Mouse (Mus musculus) heart, adult 9 months (tissue): ENCODE measurements around the gene H1f0.

Experiments
- DNase-seq, 2 experiments: peaks; one replicate each; pipeline ENCODE4 v3.0.0; 2022; ENCODE audit warnings: low spot score in 2 of 2

The H1f0 gene

GRCm38 (mm10) chr15:79071117-79072039 is 43.1 kb downstream of the H1f0 start:
- peak; percentile 26 to 41 for DNase-seq

- DNase-seq, result no peak
Observed at GRCm38 (mm10) chr15:79073752-79074151, 45.5 kb downstream of the H1f0 start.

- DNase-seq, result no peak
Observed at GRCm38 (mm10) chr15:79074446-79074845, 46.2 kb downstream of the H1f0 start.

GRCm38 (mm10) chr15:79074913-79075532 is 46.8 kb downstream of the H1f0 start, which contains the start of gene Eif3l:
Gene Eif3l, plus strand, starts transcription at chr15:79075179.
- peak; percentile 86 for DNase-seq

- DNase-seq, result no peak
Observed at GRCm38 (mm10) chr15:79075658-79076365, 47.6 kb downstream of the H1f0 start.

- no peak for DNase-seq
Observed at GRCm38 (mm10) chr15:79079567-79079966, 51.3 kb downstream of the H1f0 start.
